Mouse (Mus musculus): ENCODE results near the gene Psmb7. TPM values are rescaled to one million over a fixed set of nuclear protein-coding genes. Genes with fewer than 3 reads are reported as not detected.

Gene Psmb7
- polyA plus RNA-seq, 1 experiment from 2014 or later = 272 TPM

- H3K9me3 ChIP-seq (replicated peaks) = no peaks in the 10 kb centered on the region
- H3K36me3 ChIP-seq = peaks cover 4% of the 10 kb centered on the region; the same call in 1 of the 2 replicates
- H3K4me3 ChIP-seq = no peak overlapping the region
- no peak overlapping the region for H3K4me2 ChIP-seq (replicated peaks)
- H3K9ac ChIP-seq = no peak overlapping the region
- 90% methylated on average over 6 of the region's 6 CpGs for WGBS
- peaks cover 47% of the 10 kb centered on the region for H3K4me1 ChIP-seq
- no peak for ATAC-seq (ENCODE audit: low FRiP score)
- no peak overlapping the region for H3K27ac ChIP-seq
- H3K27me3 ChIP-seq = no peaks in the 10 kb centered on the region
Observed at GRCm38 (mm10) chr2:38612596-38612995, 31.3 kb downstream of the Psmb7 start.

DNA sequence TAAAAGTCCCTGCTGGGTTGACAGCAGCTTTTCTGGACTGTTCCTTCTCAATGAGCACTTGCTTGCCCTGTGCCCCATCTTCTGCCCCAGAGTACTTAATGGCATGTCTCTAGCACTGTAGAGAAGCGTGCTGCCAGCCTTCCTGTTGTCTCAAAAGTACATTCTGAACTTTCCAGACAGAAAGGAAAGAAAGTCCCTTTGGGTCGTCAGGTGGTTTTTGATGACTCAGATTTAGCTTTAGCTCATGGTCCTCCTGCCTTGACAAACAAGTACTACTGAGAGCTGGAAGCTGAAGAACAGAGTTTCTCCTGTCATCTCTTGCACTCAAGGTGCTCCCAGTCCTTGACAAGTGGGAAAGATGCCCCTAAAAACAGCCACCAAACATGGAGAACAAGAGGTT, 33.7 kb downstream of the Psmb7 start:
- Histone ChIP-seq H3K9ac (no peak overlapping the region), H3K36me3 (peaks cover 4% of the 10 kb centered on the region; the same call in 1 of the 2 replicates), H3K4me1 (peaks cover 31% of the 10 kb centered on the region), H3K4me2 (replicated peaks) (no peak overlapping the region), H3K27ac (0 out of 2 replicates have a peak overlapping the region, but pooled peaks have one; percentile 4), H3K27me3 (no peaks in the 10 kb centered on the region), H3K4me3 (no peak overlapping the region), H3K9me3 (replicated peaks) (no peaks in the 10 kb centered on the region)
- ATAC-seq (ENCODE audit: low FRiP score) = no peak
- 88% methylated on average over 2 of the region's 2 CpGs for WGBS

GRCm38 (mm10) chr2:38609310-38609709, 34.6 kb downstream of the Psmb7 start:
- H3K4me2 ChIP-seq (replicated peaks) = no peak overlapping the region
- WGBS = 51% methylated on average over 11 of the region's 11 CpGs
- no peaks in the 10 kb centered on the region for H3K9me3 ChIP-seq (replicated peaks)
- peak overlapping the region; percentile 56; the same call in 1 of the 2 replicates for H3K27ac ChIP-seq
- H3K4me3 ChIP-seq = no peak overlapping the region
- no peak overlapping the region for H3K9ac ChIP-seq
- ATAC-seq (ENCODE audit: low FRiP score) = peak; percentile 76
- peaks cover 23% of the 10 kb centered on the region for H3K4me1 ChIP-seq
- H3K27me3 ChIP-seq = no peaks in the 10 kb centered on the region
- H3K36me3 ChIP-seq = peaks cover 4% of the 10 kb centered on the region; the same call in 1 of the 2 replicates

- Histone ChIP-seq H3K27ac (peak overlapping the region; percentile 56), H3K36me3 (peaks cover 4% of the 10 kb centered on the region; the same call in 1 of the 2 replicates), H3K4me2 (replicated peaks) (no peak overlapping the region), H3K27me3 (no peaks in the 10 kb centered on the region), H3K4me3 (no peak overlapping the region), H3K9ac (no peak overlapping the region), H3K4me1 (peaks cover 23% of the 10 kb centered on the region), H3K9me3 (replicated peaks) (no peaks in the 10 kb centered on the region)
- WGBS = 62% methylated on average over 5 of the region's 5 CpGs
- peak; percentile 66 for ATAC-seq (ENCODE audit: low FRiP score)
Observed at GRCm38 (mm10) chr2:38608831-38609309, 35.0 kb downstream of the Psmb7 start.

GRCm38 (mm10) chr2:38607716-38608115, 36.2 kb downstream of the Psmb7 start:
- H3K36me3 ChIP-seq = no peaks in the 10 kb centered on the region
- H3K4me2 ChIP-seq (replicated peaks) = no peak overlapping the region
- 80% methylated on average over 1 of the region's 1 CpGs for WGBS
- no peak overlapping the region for H3K9ac ChIP-seq
- peaks cover 23% of the 10 kb centered on the region for H3K4me1 ChIP-seq
- no peaks in the 10 kb centered on the region for H3K27me3 ChIP-seq
- H3K9me3 ChIP-seq (replicated peaks) = no peaks in the 10 kb centered on the region
- no peak for ATAC-seq (ENCODE audit: low FRiP score)
- H3K4me3 ChIP-seq = no peak overlapping the region
- no peak overlapping the region for H3K27ac ChIP-seq

- H3K4me2 ChIP-seq (replicated peaks) = no peak overlapping the region
- no peak for ATAC-seq (ENCODE audit: low FRiP score)
Observed at GRCm38 (mm10) chr2:38600842-38601241, 43.0 kb downstream of the Psmb7 start.

DNA sequence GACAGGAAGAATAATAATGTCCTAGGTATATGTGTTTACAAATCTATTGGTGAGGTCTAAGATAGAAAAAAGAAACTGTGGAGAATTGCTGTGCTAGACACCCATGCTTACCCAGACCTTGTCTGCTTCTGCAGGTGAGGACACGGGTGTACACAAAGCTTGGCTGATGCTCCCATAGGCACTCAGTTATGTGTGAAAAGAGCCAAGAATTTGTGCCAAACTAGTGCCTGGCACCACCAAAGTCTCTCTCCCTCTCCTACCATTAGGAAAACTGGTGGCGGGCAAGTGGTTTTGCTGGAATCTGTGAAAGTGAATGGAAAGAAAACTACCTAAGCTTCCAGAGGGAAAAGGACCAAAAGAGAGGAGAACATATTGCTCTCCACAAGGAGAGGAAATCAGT, 45.5 kb downstream of the Psmb7 start:
- no peaks in the 10 kb centered on the region for H3K36me3 ChIP-seq
- ATAC-seq (ENCODE audit: low FRiP score) = no peak
- no peaks in the 10 kb centered on the region for H3K27me3 ChIP-seq
- H3K27ac ChIP-seq = no peak overlapping the region
- no peak overlapping the region for H3K4me3 ChIP-seq
- no peak overlapping the region for H3K4me2 ChIP-seq (replicated peaks)
- H3K9ac ChIP-seq = no peak overlapping the region
- H3K4me1 ChIP-seq = peaks cover 9% of the 10 kb centered on the region
- WGBS = 93% methylated on average over 2 of the region's 2 CpGs
- no peaks in the 10 kb centered on the region for H3K9me3 ChIP-seq (replicated peaks)

More at GRCm38 (mm10) chr2:38600842-38601241, 43.0 kb downstream of the Psmb7 start:
- Histone ChIP-seq H3K4me1 (no peaks in the 10 kb centered on the region), H3K27me3 (no peaks in the 10 kb centered on the region), H3K9me3 (replicated peaks) (no peaks in the 10 kb centered on the region), H3K36me3 (no peaks in the 10 kb centered on the region), H3K9ac (no peak overlapping the region), H3K4me3 (no peak overlapping the region), H3K27ac (no peak overlapping the region)

DNA sequence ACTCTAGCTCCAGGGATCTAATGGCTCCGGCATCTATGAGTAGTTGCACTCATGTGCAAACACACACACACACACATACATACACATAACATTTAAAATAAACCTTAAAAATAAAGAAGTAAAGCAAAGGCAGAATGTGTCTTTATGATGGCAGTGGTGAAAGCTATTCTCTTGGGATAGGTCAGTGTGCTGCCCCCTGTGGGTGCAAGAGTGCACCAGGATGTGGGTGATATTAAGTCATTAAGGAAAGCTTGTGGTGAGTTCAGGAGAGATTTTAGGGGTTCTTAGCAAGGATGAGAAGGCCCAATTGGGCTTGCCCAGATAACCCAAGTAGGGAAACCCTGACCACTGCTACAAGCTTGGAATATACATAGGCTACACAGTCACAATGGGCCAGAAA, 46.0 kb downstream of the Psmb7 start:
- 97% methylated on average over 1 of the region's 1 CpGs for WGBS
- H3K4me2 ChIP-seq (replicated peaks) = no peak overlapping the region
- no peaks in the 10 kb centered on the region for H3K36me3 ChIP-seq
- H3K27me3 ChIP-seq = no peaks in the 10 kb centered on the region
- peaks cover 9% of the 10 kb centered on the region for H3K4me1 ChIP-seq
- no peak overlapping the region for H3K4me3 ChIP-seq
- no peak for ATAC-seq (ENCODE audit: low FRiP score)
- no peaks in the 10 kb centered on the region for H3K9me3 ChIP-seq (replicated peaks)
- H3K27ac ChIP-seq = no peak overlapping the region
- H3K9ac ChIP-seq = no peak overlapping the region

DNA sequence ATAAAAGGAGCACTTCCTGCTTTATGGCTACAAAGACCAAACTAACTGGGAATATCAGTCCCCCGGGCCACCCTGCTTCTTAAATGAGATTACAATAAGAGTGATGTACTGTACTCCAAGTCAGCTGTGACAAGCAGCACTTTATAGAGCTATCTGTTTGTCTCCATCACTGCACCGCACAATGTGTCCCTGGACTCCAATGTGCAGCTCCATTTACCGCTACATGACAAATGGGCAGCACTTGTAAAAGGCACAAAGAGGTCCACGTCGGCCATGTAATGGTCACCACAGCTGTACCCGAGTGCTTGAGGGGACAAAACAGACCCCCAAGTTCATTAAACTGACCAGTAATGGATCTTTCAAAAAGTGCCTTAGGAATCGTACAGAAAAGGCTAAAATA, 49.0 kb downstream of the Psmb7 start:
- H3K9ac ChIP-seq = no peak overlapping the region
- H3K9me3 ChIP-seq (replicated peaks) = no peaks in the 10 kb centered on the region
- H3K27ac ChIP-seq = peak overlapping the region; percentile 14; the same call in 1 of the 2 replicates
- no peak overlapping the region for H3K4me2 ChIP-seq (replicated peaks)
- no peak overlapping the region for H3K4me3 ChIP-seq
- ATAC-seq (ENCODE audit: low FRiP score) = peak; percentile 61
- H3K27me3 ChIP-seq = no peaks in the 10 kb centered on the region
- H3K4me1 ChIP-seq = peaks cover 20% of the 10 kb centered on the region
- peaks cover 11% of the 10 kb centered on the region for H3K36me3 ChIP-seq
- WGBS = 63% methylated on average over 7 of the region's 7 CpGs

GRCm38 (mm10) chr2:38591751-38592459, 52.0 kb downstream of the Psmb7 start:
- Histone ChIP-seq H3K27me3 (no peaks in the 10 kb centered on the region), H3K4me3 (no peak overlapping the region), H3K36me3 (peaks cover 30% of the 10 kb centered on the region), H3K27ac (0 out of 2 replicates have a peak overlapping the region, but pooled peaks have one; percentile 48), H3K4me2 (replicated peaks) (no peak overlapping the region), H3K9me3 (replicated peaks) (no peaks in the 10 kb centered on the region), H3K9ac (no peak overlapping the region), H3K4me1 (peaks cover 20% of the 10 kb centered on the region)
- ATAC-seq (ENCODE audit: low FRiP score) = no peak
- WGBS = 72% methylated on average over 6 of the region's 6 CpGs

DNA sequence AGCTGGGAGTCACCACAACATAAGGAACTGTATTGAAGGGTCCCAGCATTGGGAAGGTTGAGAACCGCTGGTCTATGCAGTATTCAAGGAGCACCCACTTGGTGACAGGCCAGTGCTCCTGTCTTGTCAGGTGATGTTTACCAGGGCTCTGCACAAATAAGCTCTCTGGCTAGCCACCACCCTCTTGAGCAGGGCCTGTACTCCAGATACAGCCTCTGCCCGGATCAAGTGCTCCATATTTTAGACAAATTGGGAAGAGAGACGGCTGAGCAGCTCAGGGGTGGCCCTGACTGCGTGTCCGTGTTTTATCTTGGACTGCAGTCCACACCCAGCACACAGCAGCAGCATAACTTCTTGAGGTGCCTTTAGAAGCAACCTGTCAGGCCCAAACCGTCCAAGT, 57.2 kb downstream of the Psmb7 start:
- no peak overlapping the region for H3K4me3 ChIP-seq

GRCm38 (mm10) chr2:38585379-38585736, 58.5 kb downstream of the Psmb7 start:
- H3K27me3 ChIP-seq = no peaks in the 10 kb centered on the region
- ATAC-seq (ENCODE audit: low FRiP score) = peak; percentile 30; the same call in 1 of the 2 replicates
- H3K4me2 ChIP-seq (replicated peaks) = no peak overlapping the region
- peaks cover 28% of the 10 kb centered on the region for H3K4me1 ChIP-seq
- H3K27ac ChIP-seq = peak overlapping the region; percentile 84
- 27% methylated on average over 5 of the region's 5 CpGs for WGBS
- H3K9me3 ChIP-seq (replicated peaks) = no peaks in the 10 kb centered on the region
- no peak overlapping the region for H3K4me3 ChIP-seq
- peaks cover 29% of the 10 kb centered on the region for H3K36me3 ChIP-seq
- H3K9ac ChIP-seq = no peak overlapping the region

More for the DNA sequence above, 57.2 kb downstream of the Psmb7 start:
- no peak overlapping the region for H3K9ac ChIP-seq
- H3K9me3 ChIP-seq (replicated peaks) = no peaks in the 10 kb centered on the region
- no peak for ATAC-seq (ENCODE audit: low FRiP score)
- H3K27ac ChIP-seq = no peak overlapping the region
- H3K4me1 ChIP-seq = peaks cover 30% of the 10 kb centered on the region
- 89% methylated on average over 6 of the region's 6 CpGs for WGBS
- peaks cover 30% of the 10 kb centered on the region for H3K36me3 ChIP-seq
- no peak overlapping the region for H3K4me2 ChIP-seq (replicated peaks)
- H3K27me3 ChIP-seq = no peaks in the 10 kb centered on the region
